Mouse (Mus musculus) right cerebral cortex, adult 18-20 months (tissue): ENCODE results near the gene Eif3k.

Experiments used
- DNase-seq: peaks from one replicate; pipeline ENCODE4 v3.0.0; 2022; ENCODE audit warnings: mixed read lengths

Eif3k gene

GRCm38 (mm10) chr7:28933825-28934224 is 47.8 kb downstream of the Eif3k start:
- DNase-seq, result no peak

- DNase-seq, result no peak
Observed at GRCm38 (mm10) chr7:28932421-28933041, 49.1 kb downstream of the Eif3k start.

- DNase-seq, result no peak
Observed at GRCm38 (mm10) chr7:28931695-28932039, 50.0 kb downstream of the Eif3k start.

- DNase-seq, result no peak
Observed at GRCm38 (mm10) chr7:28931032-28931694, 50.5 kb downstream of the Eif3k start.

GRCm38 (mm10) chr7:28930320-28931031 is 51.2 kb downstream of the Eif3k start:
- DNase-seq, result no peak

DNA sequence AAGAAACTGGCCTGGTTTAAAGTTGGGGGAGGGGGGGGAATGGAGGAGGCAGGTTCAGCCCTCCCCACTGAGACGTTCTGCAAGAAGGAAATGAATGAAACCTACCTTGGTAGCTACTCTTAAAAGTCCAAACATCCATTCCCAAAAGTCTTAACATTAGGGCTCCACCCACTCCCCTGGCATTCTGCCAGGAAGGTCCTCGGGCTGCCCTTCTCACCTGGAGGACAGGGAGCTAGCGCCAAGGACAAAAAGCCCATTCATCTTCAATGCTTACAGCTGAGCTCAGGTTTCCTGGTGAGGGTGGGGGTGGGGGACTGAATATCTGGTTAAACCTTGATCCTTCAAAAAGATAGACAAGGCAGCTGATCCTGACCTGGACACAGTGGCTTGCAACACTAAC is 52.3 kb downstream of the Eif3k start:
- DNase-seq, result no peak

DNA sequence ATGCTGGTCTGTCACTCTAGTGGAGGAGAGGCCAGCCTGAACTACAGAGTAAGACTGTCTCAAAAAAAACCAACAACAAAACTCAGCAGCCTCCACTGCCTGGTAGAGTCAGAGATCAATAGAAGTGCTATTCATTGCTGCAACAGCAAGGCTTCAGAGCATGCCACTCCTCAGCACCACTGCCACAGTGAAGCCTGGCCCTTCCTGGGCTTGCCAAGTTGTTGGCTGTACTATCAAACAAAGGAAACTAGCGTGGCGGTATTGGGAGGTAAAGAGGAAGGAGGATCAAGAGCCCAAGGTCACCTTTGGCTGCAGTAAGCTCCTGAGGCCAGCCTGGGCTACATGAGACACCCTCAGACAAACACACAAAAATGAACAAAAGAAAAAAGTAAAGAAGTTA is 55.5 kb downstream of the Eif3k start:
- DNase-seq, result no peak

GRCm38 (mm10) chr7:28925317-28925716 is 56.3 kb downstream of the Eif3k start:
- DNase-seq, result no peak

DNA sequence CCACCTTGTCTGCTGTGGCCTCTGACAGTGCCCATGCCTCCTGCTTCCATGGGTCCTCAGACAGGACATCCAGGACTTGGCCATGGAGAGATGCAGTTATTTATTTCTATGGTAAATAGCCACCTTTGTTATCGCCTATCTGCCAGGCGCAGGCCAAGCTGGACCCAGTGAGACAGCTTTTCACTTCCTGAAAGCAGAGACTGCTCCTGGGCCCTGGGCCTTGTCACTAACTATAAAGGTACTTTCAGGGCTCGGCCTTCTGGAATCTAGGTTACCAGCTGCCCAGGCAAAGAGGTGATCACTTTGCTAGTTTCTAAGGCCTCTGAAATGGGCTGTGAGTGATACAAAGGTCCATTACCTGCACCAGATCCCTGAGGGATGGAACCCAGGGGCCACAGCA is 56.9 kb downstream of the Eif3k start:
- no peak for DNase-seq

DNA sequence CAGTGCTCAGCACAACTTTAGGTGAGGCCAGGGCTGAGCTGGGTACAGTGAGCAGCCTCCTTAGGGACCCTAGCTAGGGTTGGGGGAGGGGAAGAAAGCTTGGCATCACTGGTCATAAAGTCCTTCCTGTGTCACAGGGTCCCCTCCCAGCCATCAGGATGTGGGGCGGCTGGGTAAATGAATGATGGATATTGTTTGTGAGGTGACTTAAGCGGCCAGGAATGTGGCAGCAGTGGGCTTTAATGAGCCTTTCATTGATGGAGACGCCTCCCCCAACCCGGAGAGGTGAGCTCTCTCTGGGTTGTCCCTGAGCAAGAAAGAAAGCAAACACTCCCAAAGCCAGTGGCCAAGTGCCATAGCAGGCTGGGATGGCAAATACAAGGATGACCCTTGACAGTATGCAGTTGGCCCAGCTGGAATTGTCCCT is 57.8 kb downstream of the Eif3k start:
- no peak for DNase-seq

GRCm38 (mm10) chr7:28922606-28923005 is 59.1 kb downstream of the Eif3k start:
- peak; percentile 82 for DNase-seq

DNA sequence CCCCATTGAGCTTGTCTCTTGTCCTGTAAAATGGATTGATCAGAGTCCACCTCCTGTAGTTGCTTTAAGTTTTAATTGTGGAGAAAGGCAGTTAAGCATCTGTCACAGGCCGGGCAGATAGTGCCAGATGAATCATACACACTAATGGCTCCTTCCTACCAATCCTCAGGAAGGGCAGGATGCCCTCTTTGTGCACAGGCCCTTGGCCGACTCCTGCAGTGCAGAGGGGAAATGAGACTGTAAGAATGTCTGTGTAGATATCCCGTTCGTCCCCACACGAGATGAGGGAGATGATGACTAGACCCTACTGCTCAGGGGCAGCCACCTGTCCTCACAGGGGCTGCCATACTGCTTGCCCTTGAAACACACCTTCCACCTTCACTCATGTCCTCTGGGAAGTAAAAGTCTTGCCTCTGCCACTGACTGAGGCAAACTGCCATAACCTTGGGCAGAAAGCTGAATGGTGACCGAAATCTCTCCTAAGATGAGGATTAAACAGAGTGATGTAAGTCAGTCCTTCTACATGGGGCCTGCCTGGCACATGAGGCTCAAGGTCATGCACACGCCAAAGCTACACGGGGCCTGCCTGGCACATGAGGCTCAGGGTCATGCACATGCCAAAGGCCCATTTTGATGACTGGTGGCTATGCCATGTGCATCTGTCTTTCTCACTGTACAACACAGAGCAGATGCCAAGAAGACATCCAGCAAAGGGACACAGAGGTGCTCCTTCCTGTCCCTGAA is 59.8 kb downstream of the Eif3k start:
- DNase-seq, result no peak
